Mouse (Mus musculus): Measurements from ENCODE around the gene Slc23a4.

DNA sequence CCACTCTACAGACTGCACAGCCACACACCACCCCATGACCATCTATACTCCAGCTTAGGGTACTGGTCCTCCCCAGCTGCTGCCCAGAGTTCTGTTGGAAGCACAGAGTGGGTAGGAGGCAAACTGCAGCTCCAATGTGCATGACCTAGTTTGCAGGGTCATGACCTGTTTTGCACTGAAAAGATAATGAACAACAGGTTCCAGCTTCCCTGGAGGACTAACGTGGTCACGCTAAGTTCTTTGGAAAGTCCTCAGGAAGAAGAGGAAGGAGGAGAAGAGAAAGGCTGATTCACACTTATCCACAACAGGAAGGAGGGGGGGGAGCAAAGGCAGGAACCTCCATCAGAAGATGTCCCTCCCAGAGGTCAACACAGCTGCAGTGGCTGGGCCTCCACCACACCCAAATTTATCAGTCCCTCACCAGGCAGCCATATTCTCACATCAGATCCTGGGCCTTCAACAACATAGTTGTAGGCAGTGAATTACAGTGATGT is 81.0 kb downstream of the Slc23a4 start:
- TF ChIP-seq CTCF (IDR thresholded peaks at IDR 0.05; ENCODE audit: insufficient read depth, low read depth, low read length) (no peak), POLR2A (IDR thresholded peaks at IDR 0.05; ENCODE audit: insufficient read depth, low read depth, low read length) (no peak)

All from olfactory bulb, adult 2 months (tissue).